Mouse (Mus musculus) v-Abl transformed pro-B cells (cell line): ENCODE results near the gene Foxd1.

Source experiments
- in situ Hi-C, 2 experiments: fragments of 400-800 bp; cut with MboI; formaldehyde crosslinking; loops; one replicate each; pipeline ENCODE4 v1.15.1; 2025; ENCODE audit not compliant: unreplicated experiment in 2 of 2

The Foxd1 gene

DNA sequence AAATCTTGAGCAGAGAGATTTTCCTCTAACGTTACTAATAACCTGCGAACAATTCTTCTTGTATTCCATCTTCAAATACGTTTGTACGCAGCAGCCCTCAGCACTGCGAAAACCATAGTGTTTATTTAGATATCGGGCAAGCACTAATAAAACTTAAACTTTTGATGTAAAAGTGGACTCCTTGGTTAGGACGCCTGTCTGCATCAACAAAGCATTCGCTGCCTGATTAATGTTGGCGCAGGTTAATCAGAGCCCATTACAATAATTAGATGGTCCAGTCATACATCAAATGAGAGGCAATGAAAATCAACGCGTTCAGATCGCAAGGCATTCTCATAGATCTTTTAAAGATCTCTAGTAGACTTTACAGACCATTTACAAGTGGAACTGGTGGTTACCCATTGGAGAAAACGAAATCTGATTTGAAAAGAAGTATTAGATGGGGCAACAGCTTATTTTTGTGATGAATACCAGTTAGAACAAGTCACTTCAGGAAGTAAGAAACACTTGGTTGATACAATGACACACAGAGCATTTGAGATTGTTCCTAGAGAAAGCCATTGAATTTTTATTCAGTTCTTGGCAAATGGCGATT is 1.6 kb upstream of the Foxd1 start:
- in situ Hi-C loops: no loop called here

DNA sequence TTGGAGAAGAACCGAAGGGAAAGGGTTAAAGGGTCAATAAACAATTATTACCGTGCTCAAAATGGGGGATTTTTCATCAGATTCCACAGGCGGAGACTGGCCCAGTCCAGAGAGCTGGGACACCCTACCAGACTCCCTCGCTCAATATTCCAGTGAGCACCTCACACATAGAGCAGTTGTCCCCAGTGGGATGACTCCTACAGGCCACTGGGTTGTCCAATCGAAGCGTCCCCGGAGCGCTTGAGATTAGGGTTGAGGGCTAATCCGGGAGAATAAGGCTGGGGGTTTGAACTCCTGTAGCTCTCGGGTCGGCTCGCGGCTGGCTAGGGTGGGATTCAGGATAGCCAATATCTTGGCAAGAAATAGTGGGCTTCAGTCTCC is 343 bp upstream of the Foxd1 start:
- in situ Hi-C loops: no loop called here

DNA sequence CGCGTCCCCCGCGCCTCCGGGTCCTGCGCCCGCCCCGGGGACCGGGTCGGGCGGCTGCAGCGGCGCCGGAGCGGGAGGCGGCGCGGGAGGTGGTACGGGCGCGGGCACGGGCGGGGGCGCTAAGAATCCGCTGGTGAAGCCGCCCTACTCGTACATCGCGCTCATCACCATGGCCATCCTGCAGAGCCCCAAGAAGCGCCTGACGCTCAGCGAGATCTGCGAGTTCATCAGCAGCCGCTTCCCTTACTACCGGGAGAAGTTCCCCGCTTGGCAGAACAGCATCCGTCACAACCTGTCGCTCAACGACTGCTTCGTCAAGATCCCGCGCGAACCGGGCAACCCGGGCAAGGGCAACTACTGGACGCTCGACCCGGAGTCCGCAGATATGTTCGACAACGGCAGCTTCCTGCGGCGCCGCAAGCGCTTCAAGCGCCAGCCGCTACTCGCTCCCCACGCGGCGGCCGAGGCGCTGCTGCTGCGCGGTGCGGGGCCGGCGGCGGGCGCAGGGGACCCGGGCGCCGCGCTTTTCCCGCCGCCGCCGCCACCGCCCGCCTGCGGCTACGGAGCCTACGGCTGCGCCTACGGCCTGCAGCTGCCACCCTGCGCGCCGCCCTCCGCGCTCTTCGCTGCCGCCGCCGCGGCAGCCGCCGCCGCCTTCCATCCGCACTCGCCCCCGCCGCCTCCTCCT is 973 bp downstream of the Foxd1 start:
- in situ Hi-C loops: no loop called here

DNA sequence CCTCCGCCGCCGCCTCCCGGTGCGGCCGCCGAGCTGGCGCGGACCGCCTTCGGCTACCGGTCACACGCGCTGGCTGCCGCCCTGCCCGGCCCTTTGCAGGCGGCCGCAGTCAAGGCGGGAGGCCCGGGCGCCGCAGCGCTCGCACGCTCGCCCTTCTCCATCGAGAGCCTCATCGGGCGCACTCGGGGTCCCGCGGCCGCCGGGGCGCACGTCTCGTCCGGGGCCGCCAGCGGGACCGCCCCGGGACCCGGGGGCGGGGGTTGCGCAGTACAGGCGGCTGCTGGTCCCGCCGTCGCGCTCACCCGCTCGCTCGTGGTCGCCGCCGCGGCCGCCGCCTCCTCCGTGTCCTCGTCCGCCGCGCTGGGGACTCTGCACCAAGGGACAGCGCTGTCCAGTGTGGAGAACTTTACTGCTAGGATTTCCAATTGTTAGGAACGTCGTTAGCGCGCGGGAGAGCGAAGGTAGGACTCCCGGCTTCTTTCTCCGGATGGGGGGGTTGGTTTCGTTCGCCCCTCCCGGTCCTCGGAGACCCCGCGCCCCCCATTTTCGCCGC is 1.6 kb downstream of the Foxd1 start:
- in situ Hi-C loops: no loop called here

DNA sequence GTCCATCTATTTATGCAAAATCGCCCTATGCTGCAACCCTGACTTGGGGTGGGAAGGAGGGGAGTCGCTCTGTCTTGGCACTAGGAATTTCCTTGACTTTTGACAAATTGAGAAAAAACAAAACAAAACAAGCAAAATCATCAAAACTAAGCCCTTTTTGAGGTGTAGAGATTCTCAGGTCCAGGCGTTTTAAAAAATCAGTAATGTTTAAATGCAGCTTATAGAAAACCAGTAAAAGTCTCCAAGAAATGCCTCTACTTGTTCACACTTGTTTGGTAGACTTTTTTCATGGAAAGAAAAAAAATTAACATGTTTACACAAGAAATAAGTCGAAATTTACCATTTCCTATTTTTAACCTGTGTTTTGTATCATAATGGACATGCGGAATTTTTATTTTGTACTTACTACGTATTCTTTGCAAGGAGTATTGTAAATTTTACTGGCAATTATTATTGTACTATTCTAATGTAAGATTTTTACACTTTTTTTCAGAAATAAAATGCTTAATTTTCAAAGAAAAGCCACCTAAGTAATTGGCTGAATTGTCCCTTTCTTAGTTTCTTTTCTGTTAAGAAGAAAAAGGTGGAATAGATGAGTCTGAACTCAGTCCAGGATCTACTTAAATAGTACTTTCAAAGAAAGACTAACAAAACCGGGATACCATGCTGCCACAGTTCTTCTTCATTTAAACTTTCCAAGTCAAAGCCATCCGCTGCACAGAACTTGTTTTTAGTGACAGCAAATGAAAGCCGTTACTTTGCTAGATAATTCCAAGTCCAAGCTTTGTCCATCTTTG is 2.3 kb downstream of the Foxd1 start:
- in situ Hi-C loops: no loop called here

DNA sequence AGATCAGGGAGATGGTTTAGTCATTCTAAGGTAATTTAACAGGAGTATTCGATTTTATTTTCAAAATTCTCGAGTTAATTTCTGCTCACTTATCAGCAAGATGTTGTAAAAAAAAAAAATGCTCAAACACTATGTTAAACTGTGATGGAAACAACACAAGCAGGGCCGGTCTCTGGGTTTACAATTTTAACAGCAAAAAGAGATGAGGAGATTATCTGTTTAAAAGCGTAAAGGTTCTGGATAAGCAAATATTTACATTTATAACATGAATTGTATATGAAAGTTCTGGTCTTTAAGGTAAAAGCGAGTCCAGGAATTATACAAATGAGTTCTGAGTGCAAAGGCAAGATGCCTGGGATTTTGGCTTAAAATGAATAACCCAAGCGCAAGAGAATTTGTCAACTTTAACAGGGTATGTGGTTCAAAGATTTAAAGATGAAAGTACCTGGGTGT is 3.0 kb downstream of the Foxd1 start:
- in situ Hi-C loops: no loop called here

DNA sequence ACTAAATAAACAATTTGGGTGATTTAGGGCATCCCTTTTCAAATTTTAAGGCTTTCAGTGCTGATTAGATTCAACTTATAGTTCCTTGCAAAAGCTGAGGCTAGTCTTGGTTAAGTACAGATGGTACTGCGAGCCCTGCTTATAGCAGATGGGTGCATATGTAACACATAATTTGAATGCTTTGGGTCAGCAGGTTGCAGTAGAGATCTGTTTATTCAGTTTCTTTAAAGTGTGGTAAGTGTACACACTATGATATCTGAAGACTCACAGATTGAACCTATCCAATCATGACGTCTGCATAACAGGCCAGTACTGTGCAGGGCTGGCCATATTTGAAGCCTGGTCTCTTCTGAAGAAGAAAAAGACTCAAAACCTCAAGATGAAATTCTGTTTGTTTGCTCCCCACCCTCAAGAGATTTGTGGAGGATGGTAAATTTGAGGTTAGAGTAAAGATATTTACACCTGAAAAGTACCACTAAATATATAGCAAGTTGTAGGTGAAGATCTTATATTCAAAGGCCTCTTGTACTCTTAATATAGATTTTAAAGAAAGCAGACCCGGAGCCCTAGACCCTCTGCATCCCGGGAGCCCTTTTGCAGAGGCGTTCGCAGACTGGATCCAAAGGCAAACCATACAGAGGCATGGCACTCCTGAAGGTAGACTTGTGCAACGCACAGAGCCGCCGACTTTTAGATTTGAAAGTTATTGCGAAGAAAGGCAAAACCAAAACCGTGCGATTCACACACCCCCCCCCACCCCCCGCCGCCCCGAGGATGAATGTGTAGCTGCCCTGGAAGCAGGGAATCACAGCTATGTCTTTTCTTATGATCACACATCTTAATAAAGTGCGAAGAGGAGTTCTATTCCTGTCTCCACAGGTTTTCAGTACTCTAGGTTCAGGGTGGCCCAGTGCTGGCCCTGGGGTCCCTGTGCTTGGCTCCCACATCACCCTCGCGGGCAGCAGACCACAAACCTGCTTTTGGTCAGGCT is 3.7 kb downstream of the Foxd1 start:
- in situ Hi-C loops: no loop called here

DNA sequence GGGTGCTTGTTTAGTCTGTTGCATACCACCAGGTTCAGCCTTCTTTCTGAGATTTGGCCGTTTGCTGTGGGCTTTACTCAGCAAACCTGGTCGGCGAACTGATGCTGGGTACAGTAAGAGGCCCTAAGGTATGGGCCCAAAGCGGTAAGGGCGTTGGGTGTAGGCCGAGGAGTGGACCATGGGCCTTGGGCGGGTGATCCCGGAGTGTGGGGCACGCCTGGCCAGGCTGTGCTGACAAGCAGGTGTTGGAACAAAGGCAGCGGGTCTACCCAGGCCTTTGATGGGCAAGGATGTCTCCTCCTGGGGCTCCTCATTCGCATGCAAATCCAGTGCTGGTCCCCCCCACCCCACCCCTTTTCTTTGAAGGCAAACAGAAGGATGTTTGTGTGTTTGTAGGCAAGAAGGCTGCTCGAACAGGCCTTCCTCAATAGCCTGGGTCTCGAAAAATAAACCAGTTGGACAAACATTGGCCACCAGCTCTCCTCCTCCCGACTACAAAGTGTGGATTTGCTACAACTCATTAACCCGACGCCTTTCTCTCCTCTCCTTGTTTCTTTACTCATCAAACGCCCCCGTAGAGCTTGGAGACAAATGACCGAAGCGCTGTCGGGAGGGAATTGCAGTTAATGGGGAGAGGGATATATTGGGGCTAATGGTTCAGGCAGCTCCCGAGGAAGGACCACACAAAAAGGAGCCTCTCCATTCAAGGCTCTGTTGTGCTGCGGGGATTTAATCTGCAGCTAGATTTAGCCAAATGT is 4.6 kb downstream of the Foxd1 start:
- in situ Hi-C loops: no loop called here

DNA sequence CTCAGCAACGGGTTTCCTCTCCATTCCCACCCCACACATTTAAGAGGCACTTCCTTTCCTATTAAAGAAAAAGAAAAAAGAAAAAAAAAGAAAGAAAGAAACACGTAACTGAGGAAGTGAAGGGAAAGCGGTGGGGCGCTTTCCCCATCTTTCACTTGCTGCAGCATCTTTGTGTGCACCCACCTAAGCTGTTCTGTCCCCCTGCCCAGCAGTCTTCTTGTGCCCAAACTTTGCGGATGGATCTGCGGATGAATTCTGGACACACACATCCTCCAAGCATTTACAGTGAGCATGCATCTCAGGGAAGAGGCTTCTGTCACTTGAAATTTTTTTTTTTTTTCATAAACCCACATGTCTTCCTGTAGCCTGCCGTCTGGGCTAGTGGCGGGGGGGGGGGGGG is 5.3 kb downstream of the Foxd1 start:
- in situ Hi-C loops: no loop called here

DNA sequence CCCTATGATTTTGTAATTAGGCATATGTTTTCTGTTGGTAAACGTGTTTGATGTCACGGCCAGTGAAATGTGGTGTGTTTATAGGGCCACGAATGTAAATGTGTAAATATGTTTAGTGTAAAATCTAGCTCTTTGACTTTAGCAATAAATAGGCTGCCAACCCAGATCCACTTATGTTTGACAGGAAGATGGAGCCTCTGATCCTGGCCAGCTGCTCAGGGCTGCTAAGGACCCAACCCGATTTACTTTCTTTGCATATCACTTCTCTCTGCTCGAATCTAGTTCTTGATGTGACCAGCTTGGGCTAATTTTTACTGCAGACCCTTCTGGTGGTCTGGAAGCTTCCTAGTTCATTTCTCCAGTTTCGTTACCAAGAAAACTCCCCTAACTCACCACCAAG is 6.3 kb downstream of the Foxd1 start:
- in situ Hi-C loops: no loop called here

DNA sequence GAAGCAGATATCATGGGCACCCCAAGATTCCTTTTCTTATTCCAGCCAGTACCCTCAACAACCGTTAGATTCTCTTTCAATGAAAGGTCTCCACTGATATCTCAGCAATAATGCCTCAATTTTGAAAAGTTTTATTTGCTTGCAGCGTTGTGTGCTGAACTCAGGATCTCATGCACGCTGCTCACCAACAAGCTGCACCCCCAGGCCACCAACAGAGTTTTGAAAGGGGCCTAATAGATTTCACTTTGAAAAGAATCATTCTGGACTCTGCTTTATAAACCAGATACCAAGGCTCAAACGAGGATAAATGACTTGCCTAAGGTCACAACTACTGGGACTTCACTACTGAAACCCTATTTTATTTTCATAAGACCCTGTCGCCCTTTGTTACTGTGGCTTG is 7.1 kb downstream of the Foxd1 start:
- in situ Hi-C loops: no loop called here

DNA sequence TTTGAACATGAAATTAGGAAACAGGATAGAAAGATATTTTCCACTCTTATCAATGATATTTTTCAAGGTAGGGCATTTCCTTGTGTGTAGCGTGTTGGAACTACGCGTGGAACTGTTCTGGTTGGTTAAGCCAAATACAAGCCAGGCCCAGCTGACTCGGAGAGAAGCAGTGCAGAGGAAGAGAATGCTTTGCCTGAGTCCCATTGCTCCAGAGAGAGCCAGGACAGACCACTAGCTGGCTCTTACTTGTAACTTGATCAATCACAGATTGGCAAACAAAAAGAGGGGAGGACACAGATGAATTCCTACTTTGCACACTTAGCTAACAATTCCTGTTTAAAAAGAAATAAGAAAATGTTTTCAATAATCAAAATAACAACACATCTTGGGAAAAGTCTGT is 9.0 kb downstream of the Foxd1 start:
- in situ Hi-C loops: no loop called here

DNA sequence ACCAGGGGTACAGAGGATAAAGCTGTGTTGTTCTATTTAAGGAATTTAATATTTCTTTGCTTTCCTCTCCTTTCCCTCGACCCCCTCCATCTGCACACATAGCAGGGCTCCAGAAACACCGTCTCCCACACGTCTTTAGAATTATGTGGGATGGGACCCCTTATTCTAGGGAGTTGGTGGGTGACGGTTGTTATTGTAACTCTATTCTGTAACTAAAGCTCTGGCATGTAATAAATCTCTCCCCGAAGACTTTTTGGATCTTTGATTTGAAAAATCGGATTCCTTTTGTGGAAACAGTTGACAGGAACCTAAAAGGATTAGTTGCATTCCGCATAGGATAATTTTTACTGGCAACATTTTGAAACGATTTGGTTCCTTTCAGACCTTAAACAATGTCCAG is 11.0 kb downstream of the Foxd1 start:
- in situ Hi-C loops: no loop called here

DNA sequence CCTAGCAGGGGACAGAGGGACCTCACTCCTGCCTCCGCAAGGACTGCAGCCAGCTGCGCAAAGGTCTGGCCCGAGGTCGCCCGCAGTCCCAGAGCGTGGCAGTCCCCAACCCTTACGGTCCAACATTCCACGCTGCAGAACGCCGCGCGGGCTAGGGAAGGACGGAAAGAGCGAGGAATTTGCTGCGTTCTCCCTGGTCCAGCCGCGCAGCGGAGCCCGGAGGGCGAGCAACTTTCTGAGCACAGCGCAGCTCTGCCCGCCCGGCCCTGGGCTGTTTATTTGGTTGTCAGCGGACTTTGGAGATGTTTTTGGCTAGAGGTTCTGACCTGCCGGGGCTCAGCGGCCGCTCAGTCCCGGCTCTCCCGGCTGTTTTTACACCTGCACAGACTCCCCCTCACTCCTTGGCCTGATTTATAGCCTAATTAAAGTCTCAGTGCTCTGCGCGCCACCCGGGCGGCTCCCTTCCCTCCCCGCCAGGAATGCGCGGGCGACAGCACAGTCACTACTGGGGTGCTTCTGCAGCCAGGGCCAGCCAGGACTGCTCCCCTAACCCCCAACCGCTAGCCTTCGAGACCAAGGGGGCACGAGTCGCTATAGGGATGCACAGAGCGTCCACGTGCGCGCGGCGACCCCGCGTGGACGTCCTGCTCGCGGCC is 11.9 kb downstream of the Foxd1 start:
- in situ Hi-C loops: no loop called here

DNA sequence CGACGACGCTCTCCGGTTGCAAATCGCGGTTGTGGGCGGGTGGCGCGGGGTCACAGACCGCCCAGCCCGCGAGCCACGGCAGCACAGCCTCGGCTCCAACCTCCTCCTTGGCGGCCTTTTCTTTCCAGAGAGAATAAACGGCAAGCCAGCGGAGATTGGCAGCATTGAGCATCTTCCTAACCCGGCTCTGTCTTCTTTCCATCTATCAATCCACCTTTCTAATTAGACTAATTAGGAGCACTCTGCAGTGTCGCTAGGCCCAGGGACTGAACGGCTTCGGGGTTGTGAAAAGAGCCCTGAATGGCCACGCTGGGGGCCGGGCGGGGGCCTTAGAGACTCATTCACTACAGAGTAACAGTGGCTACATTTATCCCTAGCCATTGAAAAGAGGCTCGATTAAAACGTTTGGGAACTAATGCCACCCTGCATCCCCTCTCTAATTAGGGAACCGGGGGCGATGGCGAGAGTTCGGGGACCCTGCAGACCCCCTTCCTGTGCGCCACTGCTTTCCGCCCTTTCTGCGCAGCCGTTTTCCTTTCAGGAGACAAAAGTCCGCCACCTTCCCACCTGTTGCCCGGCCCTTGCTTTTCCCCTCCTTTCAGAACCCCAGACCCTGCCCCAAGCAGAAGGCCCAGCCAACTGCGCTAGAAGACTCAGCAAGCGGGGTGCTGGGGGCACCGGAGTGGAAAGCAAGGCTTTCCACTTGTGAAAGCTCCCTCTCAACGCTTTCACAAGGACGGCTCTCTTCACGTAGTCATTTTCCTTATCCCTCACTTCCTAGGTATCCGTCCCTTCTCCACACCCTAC is 12.6 kb downstream of the Foxd1 start:
- in situ Hi-C loops: no loop called here

DNA sequence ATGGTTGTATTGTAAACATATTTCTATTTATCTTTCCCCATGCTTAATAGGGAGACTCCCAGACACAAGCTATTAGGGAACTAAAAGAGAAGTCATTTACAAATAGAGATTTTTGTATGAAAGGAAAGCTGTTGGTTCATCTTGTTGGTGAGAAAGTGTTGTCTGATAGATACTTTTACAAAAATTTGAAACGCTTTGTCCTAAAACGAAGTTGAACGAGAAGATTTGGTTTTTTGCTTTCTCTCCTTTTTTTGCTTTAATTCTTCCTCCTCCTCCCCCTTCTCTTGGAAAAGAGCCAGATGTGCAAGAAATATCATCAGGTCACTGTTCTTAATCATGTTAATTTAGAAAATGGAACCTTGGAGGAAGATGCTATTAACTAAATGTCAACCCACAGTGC is 13.6 kb downstream of the Foxd1 start:
- in situ Hi-C loops: no loop called here

DNA sequence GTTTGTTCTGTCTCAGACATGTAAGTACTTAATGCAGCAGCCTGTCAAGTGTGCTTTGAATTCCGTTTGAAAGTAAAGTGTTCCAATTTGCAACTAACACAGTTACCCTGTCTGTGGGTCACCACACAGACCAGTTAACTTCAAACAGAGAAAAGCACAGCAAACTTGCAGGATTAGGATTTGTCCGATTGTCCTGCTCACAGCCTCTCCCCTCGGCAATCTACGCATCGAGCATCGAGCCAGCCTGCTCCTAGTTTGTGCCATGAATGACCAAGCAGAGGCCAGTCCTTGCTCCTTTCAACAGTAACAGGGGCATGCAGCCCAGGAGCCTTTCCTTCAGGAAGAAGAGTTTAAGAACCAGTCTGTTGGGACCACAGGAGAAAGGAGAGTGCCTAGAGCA is 15.0 kb downstream of the Foxd1 start:
- in situ Hi-C loops: no loop called here

DNA sequence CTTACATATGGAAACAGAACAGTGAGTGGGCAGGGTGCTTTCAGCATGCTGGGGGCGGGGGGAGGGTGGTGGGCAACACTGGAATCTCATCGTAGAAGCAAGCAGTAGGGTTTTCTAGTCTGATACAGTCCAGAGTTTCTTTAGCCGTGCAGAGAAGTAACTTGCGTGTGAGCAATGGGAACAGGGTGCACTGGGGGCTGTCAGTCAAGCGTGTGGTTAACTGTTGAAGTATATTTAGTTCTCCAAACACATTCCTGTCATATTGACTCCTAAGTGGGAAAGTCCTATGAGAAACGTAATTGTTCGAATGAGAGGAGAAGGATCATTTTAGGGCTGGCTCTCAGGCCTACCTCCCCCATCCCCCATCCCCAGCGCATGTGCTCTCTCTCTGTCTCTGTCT is 20.5 kb downstream of the Foxd1 start:
- in situ Hi-C loops: no loop called here
